Comparison of ENCODE assay signal across 8 mouse cellular contexts in the genomic region with DNA sequence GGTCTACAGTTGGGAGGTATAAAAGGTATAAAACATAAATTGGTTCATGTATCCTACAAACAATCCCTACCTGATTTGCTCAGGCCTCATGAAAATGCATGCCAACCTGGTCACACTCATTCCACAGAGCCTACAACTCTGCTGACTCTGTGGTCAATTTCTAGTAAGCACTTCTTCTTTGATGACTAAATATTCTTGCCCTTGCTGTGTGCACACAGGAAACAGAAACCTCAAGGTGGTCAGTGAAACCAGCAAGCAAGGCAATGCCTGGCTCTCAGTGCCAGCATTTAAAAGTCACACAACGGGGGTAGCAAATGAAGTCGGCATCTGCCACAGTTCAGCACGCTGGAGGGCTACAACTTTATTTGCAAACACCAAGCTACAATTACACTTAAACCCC. TPM values are rescaled to one million over a fixed set of nuclear protein-coding genes. Genes with fewer than 3 reads are reported as not detected.
DNase-seq lines count a peak whose midpoint lies in the region; ATAC-seq and TF ChIP-seq lines count a peak whose summit lies in the region.

No protein-coding gene starts in this region.

- no peak for TF ChIP-seq RAD21 in CH12.LX (IDR thresholded peaks at IDR 0.05; ENCODE audit: low read depth, low read length)

- H3K27me3 ChIP-seq in heart, embryonic 11.5 days (ENCODE audit: control insufficient read depth, insufficient read depth, low read length): no peaks in the 10 kb centered on the region
- H3K27me3 ChIP-seq in CH12.LX (replicated peaks): no peaks in the 10 kb centered on the region
- H3K27me3 ChIP-seq in forebrain, postnatal 0 days (ENCODE audit: insufficient read depth, low read length): no peaks in the 10 kb centered on the region
- no peaks in the 10 kb centered on the region for H3K27me3 ChIP-seq in midbrain, embryonic 13.5 days

- DNase-seq in heart, postnatal 10 days: no peak
- peak; percentile 38 for DNase-seq in CH12.LX (ENCODE audit: extremely low read depth)
- no peak for DNase-seq in forebrain, postnatal 0 days
- no peak for DNase-seq in right cerebral cortex, postnatal 25 days
- DNase-seq in thymus, postnatal 25 days: no peak
- DNase-seq in embryo, embryonic 9.5 days (ENCODE audit: extremely low spot score): no peak

- intact Hi-C loops in heart, postnatal 10 days (cut with DNase I): no loop called here

- H3K9ac ChIP-seq in heart, embryonic 11.5 days (ENCODE audit: low read depth, low read length): peak overlapping the region; percentile 50
- no peak overlapping the region for H3K9ac ChIP-seq in CH12.LX (ENCODE audit: insufficient read depth, low read depth)
- peak overlapping the region; percentile 95; the same call in 1 of the 2 replicates for H3K9ac ChIP-seq in forebrain, postnatal 0 days
- H3K9ac ChIP-seq in midbrain, embryonic 13.5 days (replicated peaks): peak overlapping the region; percentile 59

- peak overlapping the region; percentile 53 for H3K4me3 ChIP-seq in heart, embryonic 11.5 days (ENCODE audit: low read depth, low read length)
- H3K4me3 ChIP-seq in CH12.LX (replicated peaks in 1 of 3; ENCODE audit: low read depth in 2 of 3, low read length in 2 of 3, poor library complexity in 1 of 3): no peak overlapping the region
- peak overlapping the region; percentile 68 for H3K4me3 ChIP-seq in forebrain, postnatal 0 days (ENCODE audit: low read depth, low read length)
- peak overlapping the region; percentile 59 for H3K4me3 ChIP-seq in midbrain, embryonic 13.5 days (replicated peaks)

- no peak for ATAC-seq in heart, embryonic 11.5 days (replicated peaks; ENCODE audit: insufficient number of reproducible peaks, low FRiP score, low TSS enrichment)
- no peak for ATAC-seq in forebrain, postnatal 0 days
- ATAC-seq in midbrain, embryonic 13.5 days: no peak

- dilution Hi-C loops in CH12.LX (cut with MboI; ENCODE audit: extremely low pct_ligation_motif_present, extremely low pct_unique_long_range_greater_than_20kb, low sequenced_read_pairs): no loop called here

- no peak overlapping the region for H3K27ac ChIP-seq in heart, embryonic 11.5 days (ENCODE audit: low read depth, low read length)
- no peak overlapping the region for H3K27ac ChIP-seq in CH12.LX (ENCODE audit: insufficient read depth, low read depth)
- H3K27ac ChIP-seq in forebrain, postnatal 0 days (ENCODE audit: low read depth, low read length): peak overlapping the region; percentile 97; the same call in 1 of the 2 replicates
- peak overlapping the region; percentile 71; the same call in 1 of the 2 replicates for H3K27ac ChIP-seq in midbrain, embryonic 13.5 days

- peaks cover 10% of the 10 kb centered on the region; the same call in 1 of the 2 replicates for H3K4me1 ChIP-seq in heart, embryonic 11.5 days (ENCODE audit: control insufficient read depth, insufficient read depth, low read length)
- H3K4me1 ChIP-seq in CH12.LX (ENCODE audit: control insufficient read depth in 1 of 2, insufficient read depth in 2 of 2): peaks cover 8 to 16% of the 10 kb centered on the region in 2 experiments; a peak in 3 of 4 replicates
- H3K4me1 ChIP-seq in forebrain, postnatal 0 days (ENCODE audit: insufficient read depth): peaks cover 20% of the 10 kb centered on the region
- peaks cover 39% of the 10 kb centered on the region for H3K4me1 ChIP-seq in midbrain, embryonic 13.5 days (replicated peaks)

- peak; percentile 76 for TF ChIP-seq EP300 in CH12.LX (IDR thresholded peaks at IDR 0.05; ENCODE audit: low read length)

- H3K4me2 ChIP-seq in heart, embryonic 11.5 days: peak overlapping the region; percentile 87
- no peak overlapping the region for H3K4me2 ChIP-seq in CH12.LX (ENCODE audit: insufficient read depth, low read depth, poor library complexity, severe bottlenecking)
- peak overlapping the region; percentile 81 for H3K4me2 ChIP-seq in forebrain, postnatal 0 days (ENCODE audit: low read depth)
- peak overlapping the region; percentile 68 for H3K4me2 ChIP-seq in midbrain, embryonic 13.5 days (replicated peaks)

- H3K79me2 ChIP-seq in CH12.LX (replicated peaks; ENCODE audit: control insufficient read depth, extremely low read depth, insufficient read depth, poor library complexity, severe bottlenecking): no peaks in the 10 kb centered on the region

- in situ Hi-C loops in CH12.LX (cut with MboI; ENCODE audit: low pct_ligation_motif_present, low pct_unique_long_range_greater_than_20kb, low sequenced_read_pairs): no loop called here

- no peak for TF ChIP-seq CTCF in CH12.LX (conservative IDR thresholded peaks at IDR 0.05 in 1 of 2, IDR thresholded peaks at IDR 0.05 in 1 of 2; ENCODE audit: low read depth in 2 of 2, low read length in 2 of 2)
- no peak for TF ChIP-seq CTCF in forebrain, postnatal 0 days (IDR thresholded peaks at IDR 0.05; ENCODE audit: low read depth)

- H3K9me3 ChIP-seq in heart, embryonic 11.5 days (replicated peaks; ENCODE audit: control insufficient read depth, low read length): no peaks in the 10 kb centered on the region
- peaks cover 2% of the 10 kb centered on the region for H3K9me3 ChIP-seq in CH12.LX (replicated peaks; ENCODE audit: low read length)
- H3K9me3 ChIP-seq in forebrain, postnatal 0 days (ENCODE audit: low read length): no peaks in the 10 kb centered on the region
- H3K9me3 ChIP-seq in midbrain, embryonic 13.5 days: no peaks in the 10 kb centered on the region

- TF ChIP-seq POLR2A in CH12.LX (IDR thresholded peaks at IDR 0.05; ENCODE audit: low read depth, low read length): no peak

- 73% methylated on average over 3 of the region's 3 CpGs for WGBS in heart, embryonic 11.5 days (ENCODE audit: insufficient replicate concordance)
- 18% methylated on average over 3 of the region's 3 CpGs for WGBS in forebrain, postnatal 0 days
- WGBS in midbrain, embryonic 13.5 days: 73% methylated on average over 3 of the region's 3 CpGs

- H3K36me3 ChIP-seq in heart, embryonic 11.5 days (ENCODE audit: control insufficient read depth, insufficient read depth, low read length): no peaks in the 10 kb centered on the region
- no peaks in the 10 kb centered on the region for H3K36me3 ChIP-seq in CH12.LX (replicated peaks in 1 of 2; ENCODE audit: control insufficient read depth in 1 of 2, insufficient read depth in 1 of 2, low read length in 1 of 2)
- H3K36me3 ChIP-seq in forebrain, postnatal 0 days (ENCODE audit: insufficient read depth): peaks cover 4% of the 10 kb centered on the region; the same call in 1 of the 2 replicates
- peaks cover 13% of the 10 kb centered on the region for H3K36me3 ChIP-seq in midbrain, embryonic 13.5 days

TF ChIP-seq in CH12.LX, 34 proteins besides CTCF, POLR2A, EP300 and RAD21:
- TF ChIP-seq BHLHE40 (IDR thresholded peaks at IDR 0.05; ENCODE audit: low read depth, low read length) (peak; percentile 88), HCFC1 (IDR thresholded peaks at IDR 0.05; ENCODE audit: low read depth, low read length) (no peak)

RNA-seq across cellular contexts. Expression of a gene that starts 45.2 kb away (rescaled TPM):
- polyA plus RNA-seq in heart, embryonic 11.5 days (2014; fragmentation: Nextera tagmentation; extraction: Ambion mirVana): 25.9 and 32.6 TPM in 2 replicates
- 10 to 100 TPM; 23.3 to 35.6 TPM for total RNA-seq in heart, postnatal 10 days (2021)
- total RNA-seq in CH12.LX (2012; rRNA removed): 0.50 and 0.55 TPM in 2 replicates
- total RNA-seq in CH12.LX (2014; rRNA removed): 0.23 and 0.31 TPM in 2 replicates
- 0.34 and 0.60 TPM in 2 replicates for polyA plus RNA-seq in CH12.LX (2012; ENCODE audit: insufficient read length, low read depth)
- 26.2 and 32.7 TPM in 2 replicates for total RNA-seq in forebrain, postnatal 0 days (2014; rRNA removed)
- 17.2 and 32.1 TPM in 2 replicates for polyA plus RNA-seq in forebrain, postnatal 0 days (2015; fragmentation: Nextera tagmentation; extraction: Ambion mirVana)
- polyA plus RNA-seq in midbrain, embryonic 13.5 days (2015; fragmentation: Nextera tagmentation; extraction: Ambion mirVana): 29.8 and 37.2 TPM in 2 replicates

RNA-seq across cellular contexts. Expression of a gene that starts 56.9 kb away (rescaled TPM):
- 12.0 and 12.7 TPM in 2 replicates for polyA plus RNA-seq in heart, embryonic 11.5 days (2014; fragmentation: Nextera tagmentation; extraction: Ambion mirVana)
- total RNA-seq in heart, postnatal 10 days (2021): 10 to 100 TPM; 29.5 to 30.7 TPM
- total RNA-seq in CH12.LX (2012; rRNA removed) (9.8 and 12.0 TPM in 2 replicates), CH12.LX (2014; rRNA removed) (27.0 TPM in 2 replicates)
- polyA plus RNA-seq in CH12.LX (2012; ENCODE audit: insufficient read length, low read depth): 12.1 and 16.8 TPM in 2 replicates
- 23.1 and 25.1 TPM in 2 replicates for total RNA-seq in forebrain, postnatal 0 days (2014; rRNA removed)
- polyA plus RNA-seq in forebrain, postnatal 0 days (2015; fragmentation: Nextera tagmentation; extraction: Ambion mirVana): 10.4 and 15.1 TPM in 2 replicates
- polyA plus RNA-seq in midbrain, embryonic 13.5 days (2015; fragmentation: Nextera tagmentation; extraction: Ambion mirVana): 11.6 and 14.0 TPM in 2 replicates

Comparison
In these comparisons a context has a peak if more than half of its experiments do, and no peak if none do; other contexts are left out.
1. H3K27ac ChIP-seq: peak in forebrain, postnatal 0 days (single experiment) and midbrain, embryonic 13.5 days (single experiment); none in heart, embryonic 11.5 days (single experiment) and CH12.LX (single experiment).
2. H3K4me3 ChIP-seq: peak in heart, embryonic 11.5 days (single experiment), forebrain, postnatal 0 days (single experiment) and midbrain, embryonic 13.5 days (single experiment); none in CH12.LX (0 of 3).
3. RNA of a gene that starts 45.2 kb away (polyA plus RNA-seq): 29.8 to 37.2 TPM in midbrain, embryonic 13.5 days, 25.9 to 32.6 TPM in heart, embryonic 11.5 days and 17.2 to 32.1 TPM in forebrain, postnatal 0 days; 0.34 to 0.60 TPM in CH12.LX; every median in the first group is over 10 times any median in the second.